Mouse (Mus musculus): ENCODE results near the gene Map3k9.

DNA sequence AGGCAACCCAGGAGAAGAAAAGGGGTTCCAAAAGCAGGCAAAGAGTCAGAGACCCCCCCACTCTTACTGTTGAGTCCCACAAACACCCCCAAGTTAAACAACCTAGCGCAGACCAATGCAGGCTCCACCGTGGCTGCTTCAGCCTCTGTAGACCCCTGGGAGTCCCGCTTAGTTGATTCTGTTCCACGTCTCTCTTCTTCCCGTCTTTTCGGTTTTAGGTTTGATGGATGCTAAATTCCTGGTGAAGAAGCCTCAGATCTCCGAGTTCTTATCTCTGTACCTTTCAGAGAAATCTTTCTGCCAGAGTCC lies 26.5 kb upstream of the Map3k9 start:
- TF ChIP-seq POLR2A (IDR thresholded peaks at IDR 0.05; ENCODE audit: control insufficient read depth, low read depth, low read length) (no peak), CTCF (IDR thresholded peaks at IDR 0.05; ENCODE audit: control insufficient read depth, insufficient read depth, insufficient replicate concordance, low read depth, low read length) (no peak)
